9 mouse cellular contexts compared by ENCODE assay signal in genomic region chr3:153674359-153674758, GRCm38 (mm10). TPM values are rescaled to one million over a fixed set of nuclear protein-coding genes. Genes with fewer than 3 reads are reported as not detected.
"Had no signal": no experiment of that assay in that cellular context is flagged by ENCODE, and none has a peak within 500 bp of the region (broad histone marks: within the 10 kb centered on the region; RNA-seq: fewer than 3 reads in every experiment).

No protein-coding gene starts in this region.

- DNase-seq: right cerebral cortex, adult 18-20 months; right cerebral cortex, postnatal 25 days had no signal

- H3K9me3 ChIP-seq: midbrain, embryonic 10.5 days; midbrain, embryonic 12.5 days; neural tube, embryonic 13.5 days; neural tube, embryonic 15.5 days had no signal

- H3K27me3 ChIP-seq: neural tube, embryonic 13.5 days; neural tube, embryonic 15.5 days had no signal

- H3K36me3 ChIP-seq: midbrain, embryonic 10.5 days; midbrain, embryonic 12.5 days; neural tube, embryonic 13.5 days; neural tube, embryonic 15.5 days had no signal

- H3K9ac ChIP-seq: lung, embryonic 14.5 days; midbrain, embryonic 12.5 days; neural tube, embryonic 13.5 days; neural tube, embryonic 15.5 days had no signal

- H3K27ac ChIP-seq: midbrain, embryonic 12.5 days; neural tube, embryonic 13.5 days; neural tube, embryonic 15.5 days had no signal

- H3K4me3 ChIP-seq: midbrain, embryonic 12.5 days; myocyte; neural tube, embryonic 13.5 days; neural tube, embryonic 15.5 days had no signal

- H3K4me2 ChIP-seq: lung, embryonic 14.5 days; neural tube, embryonic 13.5 days had no signal

- ATAC-seq: midbrain, embryonic 16.5 days had no signal

RNA-seq across cellular contexts. Expression of gene St6galnac3, which starts 50.6 kb away (rescaled TPM):
- polyA plus RNA-seq: myocyte had no signal
